Mouse (Mus musculus) hindbrain, postnatal 0 days (tissue): ENCODE data around the gene Abca5. TPM values are rescaled to one million over a fixed set of nuclear protein-coding genes. Genes with fewer than 3 reads are reported as not detected.
"Not testable (repeated sequence)": the region's sequence is repeated elsewhere in the genome, so short reads cannot be mapped to it uniquely, and the experiment has no call there.

Source experiments
- ATAC-seq: fragments of 200-750 bp; cut with Nextera tagmentation; 2 replicates; pipeline ENCODE4 v1.8.0; 2017; ENCODE audit warnings: mild to moderate bottlenecking, moderate TSS enrichment, moderate library complexity
- DNase-seq: peaks from one replicate; pipeline ENCODE4 v3.0.0-alpha.2; 2015; ENCODE audit warnings: low spot score
- H3K27ac ChIP-seq: fragments of 300-500 bp; sonication (generic); 2 replicates; pipeline ENCODE4 v1.5.1; 2014; ENCODE audit warnings: mild to moderate bottlenecking
- H3K27me3 ChIP-seq: fragments of 300-500 bp; sonication (generic); 2 replicates; pipeline ENCODE4 v1.6.1; 2014; ENCODE audit warnings: low read length, mixed read lengths; ENCODE audit not compliant: insufficient read depth
- H3K36me3 ChIP-seq: fragments of 300-500 bp; sonication (generic); 2 replicates; pipeline ENCODE4 v1.6.1; 2014; ENCODE audit warnings: low read length, mixed read lengths; ENCODE audit not compliant: insufficient read depth
- H3K4me1 ChIP-seq: fragments of 300-500 bp; sonication (generic); 2 replicates; pipeline ENCODE4 v1.6.1; 2014; ENCODE audit warnings: antibody characterized with exemption, low read length, mixed read lengths; ENCODE audit not compliant: insufficient read depth
- H3K4me2 ChIP-seq: fragments of 300-500 bp; sonication (generic); 2 replicates; pipeline ENCODE4 v1.6.1; 2014; ENCODE audit warnings: low read depth, mild to moderate bottlenecking, low read length, moderate library complexity, mixed read lengths
- H3K4me3 ChIP-seq: fragments of 300-500 bp; sonication (generic); 2 replicates; pipeline ENCODE4 v1.5.1; 2014; ENCODE audit warnings: low read length
- H3K9ac ChIP-seq: fragments of 300-500 bp; sonication (generic); replicated peaks from 2 replicates; pipeline ENCODE4 v1.6.1; 2014; ENCODE audit warnings: mild to moderate bottlenecking, low read length, moderate library complexity, mixed read lengths
- H3K9me3 ChIP-seq: fragments of 300-500 bp; sonication (generic); 2 replicates; pipeline ENCODE4 v1.6.1; 2016; ENCODE audit warnings: low read length, mixed read lengths
- CTCF ChIP-seq: IDR thresholded peaks from 2 replicates; pipeline ENCODE4 v1.5.1; 2016; ENCODE audit warnings: antibody characterized with exemption, control low read depth, low read depth
- WGBS: fragments of 180-500 bp; shearing (Covaris S2); extraction: QIAGEN DNeasy Blood & Tissue Kit; methylation state at CpG from one replicate; pipeline ENCODE4 v1.1.7; 2014; 5-methylcytosine and 5-hydroxymethylcytosine counted together
- polyA plus RNA-seq: library from polyadenylated mRNA; unstranded; fragments of >200 nt; fragmentation: Nextera tagmentation; extraction: Ambion mirVana; gene quantifications from 2 replicates; pipeline ENCODE4 v1.2.1, GENCODE M21; 2015
- total RNA-seq: library from RNA; depleted of rRNA; stranded (reverse); fragments of >200 nt; gene quantifications from 2 replicates; pipeline ENCODE4 v1.2.3, GENCODE M21; 2014

Abca5 gene
- total and polyA plus RNA-seq, 2 experiments from 2014 or later: 15.9 to 26.3 TPM

- ATAC-seq (no peak), DNase-seq (no peak)
- Histone ChIP-seq H3K4me1 (no peaks in the 10 kb centered on the region), H3K27ac (no peak overlapping the region), H3K9ac (no peak overlapping the region), H3K4me2 (no peak overlapping the region), H3K36me3 (no peaks in the 10 kb centered on the region), H3K27me3 (no peaks in the 10 kb centered on the region), H3K4me3 (no peak overlapping the region), H3K9me3 (no peaks in the 10 kb centered on the region)
- WGBS: 75% methylated on average over 8 of the region's 8 CpGs
- TF ChIP-seq CTCF: no peak
Measured at GRCm38 (mm10) chr11:110371827-110372226, 34.3 kb upstream of the Abca5 start.

- no peak for TF ChIP-seq CTCF
- H3K27ac ChIP-seq: no peak overlapping the region
- ATAC-seq (no peak), DNase-seq (no peak)
- no peaks in the 10 kb centered on the region for H3K36me3 ChIP-seq
- H3K4me1 ChIP-seq: no peaks in the 10 kb centered on the region
- WGBS: 31% methylated on average over 15 of the region's 15 CpGs
- H3K27me3 ChIP-seq: no peaks in the 10 kb centered on the region
- H3K4me3 ChIP-seq: no peak overlapping the region
- H3K4me2 ChIP-seq: no peak overlapping the region
- no peaks in the 10 kb centered on the region for H3K9me3 ChIP-seq
- H3K9ac ChIP-seq: no peak overlapping the region
Measured at GRCm38 (mm10) chr11:110369312-110370019, 31.9 kb upstream of the Abca5 start.

- 93% methylated on average over 13 of the region's 13 CpGs for WGBS
- no peaks in the 10 kb centered on the region for H3K27me3 ChIP-seq
- H3K27ac ChIP-seq: no peak overlapping the region
- no peaks in the 10 kb centered on the region for H3K4me1 ChIP-seq
- TF ChIP-seq CTCF: no peak
- H3K9me3 ChIP-seq: no peaks in the 10 kb centered on the region
- H3K4me2 ChIP-seq: no peak overlapping the region
- H3K4me3 ChIP-seq: no peak overlapping the region
- DNase-seq: no peak
- no peak overlapping the region for H3K9ac ChIP-seq
- no peak for ATAC-seq
- H3K36me3 ChIP-seq: no peaks in the 10 kb centered on the region
Measured at GRCm38 (mm10) chr11:110367638-110368037, 30.1 kb upstream of the Abca5 start.

GRCm38 (mm10) chr11:110366902-110367301, 29.4 kb upstream of the Abca5 start:
- no peak overlapping the region for H3K4me2 ChIP-seq
- no peaks in the 10 kb centered on the region for H3K36me3 ChIP-seq
- no peak overlapping the region for H3K27ac ChIP-seq
- no peak overlapping the region for H3K9ac ChIP-seq
- no peaks in the 10 kb centered on the region for H3K9me3 ChIP-seq
- no peaks in the 10 kb centered on the region for H3K4me1 ChIP-seq
- ATAC-seq: no peak
- no peak for TF ChIP-seq CTCF
- no peaks in the 10 kb centered on the region for H3K27me3 ChIP-seq
- no peak for DNase-seq
- 78% methylated on average over 3 of the region's 3 CpGs for WGBS
- no peak overlapping the region for H3K4me3 ChIP-seq

- no peaks in the 10 kb centered on the region for H3K9me3 ChIP-seq
- TF ChIP-seq CTCF: peak; percentile 67
- H3K4me1 ChIP-seq: no peaks in the 10 kb centered on the region
- H3K4me3 ChIP-seq: no peak overlapping the region
- ATAC-seq: no peak
- DNase-seq: peak; percentile 55
- no peaks in the 10 kb centered on the region for H3K27me3 ChIP-seq
- no peak overlapping the region for H3K27ac ChIP-seq
- H3K36me3 ChIP-seq: no peaks in the 10 kb centered on the region
- 82% methylated on average over 3 of the region's 3 CpGs for WGBS
- H3K4me2 ChIP-seq: no peak overlapping the region
- no peak overlapping the region for H3K9ac ChIP-seq
Measured at GRCm38 (mm10) chr11:110365016-110365415, 27.5 kb upstream of the Abca5 start.

- no peak overlapping the region for H3K9ac ChIP-seq
- 71% methylated on average over 16 of the region's 16 CpGs for WGBS
- ATAC-seq (no peak), DNase-seq (peak; percentile 66)
- H3K27ac ChIP-seq: no peak overlapping the region
- H3K36me3 ChIP-seq: no peaks in the 10 kb centered on the region
- H3K4me2 ChIP-seq: no peak overlapping the region
- H3K9me3 ChIP-seq: no peaks in the 10 kb centered on the region
- peak; percentile 71 for TF ChIP-seq CTCF
- H3K4me1 ChIP-seq: no peaks in the 10 kb centered on the region
- H3K4me3 ChIP-seq: no peak overlapping the region
- H3K27me3 ChIP-seq: no peaks in the 10 kb centered on the region
Measured at GRCm38 (mm10) chr11:110357756-110358551, 20.4 kb upstream of the Abca5 start.

GRCm38 (mm10) chr11:110355131-110355530, 17.6 kb upstream of the Abca5 start:
- 85% methylated on average over 9 of the region's 9 CpGs for WGBS
- ATAC-seq, H3K27ac ChIP-seq, DNase-seq, H3K4me3 ChIP-seq, H3K4me1 ChIP-seq, H3K36me3 ChIP-seq, H3K9me3 ChIP-seq, H3K4me2 ChIP-seq, H3K9ac ChIP-seq, H3K27me3 ChIP-seq: not testable (repeated sequence)
